Mouse (Mus musculus): ENCODE data around the gene Fam196b.

Gene Fam196b

GRCm38 (mm10) chr11:34314534-34315379 lies at the start of gene Fam196b:
Gene Fam196b (plus strand): TSS chr11:34314822.
- DNase-seq: peak; percentile 42

DNA sequence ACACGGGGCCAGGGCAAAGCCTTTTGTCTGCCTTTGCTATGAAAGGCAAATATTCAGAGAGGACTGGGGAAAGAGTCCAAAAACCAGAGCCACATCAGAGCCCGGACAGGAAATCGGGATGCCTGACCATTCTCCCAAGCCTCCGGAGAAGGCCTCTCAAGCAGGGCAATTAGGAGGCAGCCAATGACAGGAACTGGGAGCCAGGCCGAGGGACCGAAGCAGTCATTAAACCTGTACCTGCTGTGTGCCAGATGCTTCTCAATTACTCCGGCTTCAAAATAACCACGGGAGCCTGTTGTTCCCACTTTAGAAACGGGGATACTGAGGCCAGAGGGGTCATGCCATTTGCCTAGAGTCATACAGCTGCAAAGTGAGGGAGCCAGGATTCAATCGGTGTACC lies 42.6 kb upstream of the Fam196b start:
- DNase-seq: peak; percentile 31

- no peak for DNase-seq
Measured at GRCm38 (mm10) chr11:34275941-34276340, 38.7 kb upstream of the Fam196b start.

- peak; percentile 11 for DNase-seq
Measured at GRCm38 (mm10) chr11:34276363-34277046, 38.1 kb upstream of the Fam196b start.

DNA sequence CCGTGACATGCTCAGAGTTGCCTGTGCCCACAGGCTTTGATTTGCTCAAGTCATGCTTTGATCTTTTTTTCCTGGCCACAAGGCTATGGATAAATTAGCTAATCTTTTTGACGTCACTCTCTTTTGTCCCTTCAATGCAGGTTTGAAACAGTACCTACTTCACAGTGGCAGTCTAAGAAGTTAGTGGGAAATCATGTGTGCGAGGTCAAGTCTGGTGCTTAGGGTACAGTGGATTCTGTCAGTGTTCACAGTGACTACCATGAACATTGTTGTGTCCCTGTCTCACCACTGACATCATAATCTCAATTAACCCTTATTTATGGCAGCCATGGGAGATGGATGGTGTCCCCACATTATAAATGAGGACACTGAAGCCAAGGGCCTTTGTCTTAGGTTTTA lies 37.6 kb upstream of the Fam196b start:
- no peak for DNase-seq

GRCm38 (mm10) chr11:34284124-34284808 lies 30.4 kb upstream of the Fam196b start:
- DNase-seq: no peak

- no peak for DNase-seq
Measured at GRCm38 (mm10) chr11:34290265-34290664, 24.4 kb upstream of the Fam196b start.

- no peak for DNase-seq
Measured at GRCm38 (mm10) chr11:34290708-34291107, 23.9 kb upstream of the Fam196b start.

- DNase-seq: no peak
Measured at GRCm38 (mm10) chr11:34291304-34291703, 23.3 kb upstream of the Fam196b start.

DNA sequence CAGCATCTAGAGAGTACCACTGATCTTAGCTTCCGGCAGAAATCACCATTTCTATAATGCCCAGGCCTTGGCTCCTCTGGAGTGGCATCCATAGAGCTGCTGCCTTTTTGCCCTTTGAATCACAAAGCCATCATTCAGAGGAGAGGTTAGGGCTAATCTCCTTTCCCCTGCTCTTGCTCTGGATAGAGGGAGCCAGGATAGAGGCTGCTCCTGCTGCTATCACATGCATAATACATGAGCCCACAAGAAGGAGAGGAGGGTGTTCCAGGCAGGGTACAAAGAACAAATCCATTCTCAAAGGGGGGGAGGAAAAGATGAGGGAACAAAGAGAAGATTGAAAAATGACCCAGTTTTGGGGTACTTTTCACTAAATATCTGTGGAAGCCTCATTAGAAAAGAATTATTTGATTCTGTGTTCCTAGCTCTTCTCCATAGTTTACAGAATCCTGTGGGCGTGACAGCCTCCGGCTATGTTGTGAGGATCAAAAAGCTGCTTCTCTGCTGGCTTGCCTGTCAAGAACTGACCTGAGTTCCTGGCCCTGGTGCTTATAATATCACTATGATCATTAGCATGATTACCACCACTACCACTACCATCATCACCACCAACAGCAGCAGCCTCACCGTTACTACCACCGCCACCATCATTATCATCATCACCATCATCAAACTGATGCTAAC lies 16.8 kb upstream of the Fam196b start:
- DNase-seq: no peak

GRCm38 (mm10) chr11:34299550-34299949 lies 15.1 kb upstream of the Fam196b start:
- no peak for DNase-seq

DNA sequence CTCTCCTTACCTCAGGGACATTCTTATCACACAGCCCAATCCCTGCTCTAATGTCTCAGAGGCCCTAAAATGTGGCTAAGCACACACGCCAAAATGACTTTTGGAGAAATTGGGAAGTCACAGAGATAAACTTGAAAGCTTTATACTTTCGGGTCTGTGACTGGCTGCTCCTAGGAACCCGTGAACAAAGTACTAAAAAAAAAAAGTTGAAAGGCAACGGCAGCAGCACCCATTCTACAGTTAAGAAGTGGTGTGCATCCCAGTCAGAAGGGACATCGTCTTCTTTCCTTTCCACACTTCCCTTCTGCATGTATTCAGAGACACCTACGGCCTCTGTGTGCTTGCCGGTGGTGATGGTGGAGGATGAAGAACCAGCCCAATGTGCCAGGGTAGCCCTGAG lies 14.6 kb upstream of the Fam196b start:
- DNase-seq: no peak

DNA sequence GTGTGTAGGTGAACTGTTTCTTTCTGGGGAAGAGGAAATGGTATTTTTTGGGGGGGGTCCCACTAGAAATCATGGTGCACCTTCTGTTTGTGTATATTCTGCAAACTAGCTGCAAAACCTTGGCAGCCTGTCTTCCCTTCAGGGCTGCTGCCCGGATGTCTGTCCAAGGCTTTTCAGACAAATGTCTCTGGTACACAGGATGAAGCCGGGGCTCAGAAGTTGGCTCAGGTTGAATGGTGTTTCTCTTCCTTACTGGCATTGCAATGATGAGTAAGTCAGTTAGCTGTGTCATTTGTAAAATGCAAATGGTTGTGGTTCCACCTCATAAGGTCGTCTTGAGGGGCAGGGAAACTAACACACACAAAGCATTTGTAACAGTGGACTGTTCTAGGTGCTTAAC lies 8.4 kb upstream of the Fam196b start:
- no peak for DNase-seq

DNA sequence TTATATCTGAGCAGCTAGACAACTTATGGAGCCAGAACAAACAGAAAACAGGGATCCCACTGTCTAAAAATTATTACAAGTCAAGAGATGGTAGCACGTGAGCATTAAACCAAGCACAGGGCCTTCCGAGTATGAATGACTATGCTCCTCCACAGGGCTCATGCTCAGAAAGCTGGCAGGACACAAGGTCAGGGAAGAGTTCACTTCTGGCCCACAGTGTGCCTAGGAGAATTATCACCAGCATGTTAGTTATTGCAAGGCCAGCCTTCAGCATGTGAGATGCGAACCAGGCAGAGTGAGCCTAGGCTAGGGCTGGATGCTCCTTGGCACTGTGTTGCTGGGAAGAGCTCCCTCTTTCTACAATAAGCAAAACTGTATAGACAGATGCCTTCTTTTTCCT lies 5.9 kb upstream of the Fam196b start:
- DNase-seq: no peak

DNA sequence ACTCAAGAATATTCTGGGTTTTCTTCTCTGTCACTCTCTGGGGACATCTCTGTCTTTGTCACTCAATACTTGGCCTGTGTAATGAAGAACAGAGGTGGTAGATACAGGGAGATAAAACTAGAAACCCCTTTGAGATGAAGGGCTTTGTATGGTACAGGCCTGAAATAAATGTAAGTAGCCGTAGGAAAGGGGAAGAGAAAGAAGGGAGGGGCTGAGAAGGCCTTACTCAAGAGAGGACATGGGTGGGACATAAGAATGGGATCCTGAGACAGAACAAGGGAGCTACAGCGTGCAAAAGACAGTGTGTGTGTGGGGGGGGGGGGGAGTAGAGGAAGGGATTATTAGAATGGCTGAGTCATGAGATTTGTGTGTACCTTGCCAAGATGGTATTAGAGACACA lies 5.3 kb upstream of the Fam196b start:
- DNase-seq: no peak

GRCm38 (mm10) chr11:34311717-34312116 lies 2.9 kb upstream of the Fam196b start:
- no peak for DNase-seq

GRCm38 (mm10) chr11:34312208-34312607 lies 2.4 kb upstream of the Fam196b start:
- no peak for DNase-seq

DNA sequence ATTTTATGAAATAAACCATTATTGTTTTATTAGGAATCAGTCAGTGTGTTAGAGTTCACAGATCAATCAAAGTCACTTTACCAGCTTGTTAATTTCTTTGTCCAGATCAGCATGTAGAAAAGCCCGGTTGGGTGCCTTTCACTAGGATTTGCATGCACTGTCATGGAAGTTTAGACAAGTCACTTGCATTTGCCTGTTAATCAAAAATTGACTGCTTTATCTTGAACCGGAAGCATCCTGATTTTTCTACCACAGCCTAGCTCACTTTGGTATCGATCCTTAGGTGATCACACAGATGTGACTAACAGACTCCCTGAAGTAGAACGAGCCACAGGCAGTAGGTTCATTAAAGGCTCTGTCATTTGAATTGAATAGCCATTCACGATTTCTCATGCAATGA lies 761 bp downstream of the Fam196b start:
- DNase-seq: no peak

DNA sequence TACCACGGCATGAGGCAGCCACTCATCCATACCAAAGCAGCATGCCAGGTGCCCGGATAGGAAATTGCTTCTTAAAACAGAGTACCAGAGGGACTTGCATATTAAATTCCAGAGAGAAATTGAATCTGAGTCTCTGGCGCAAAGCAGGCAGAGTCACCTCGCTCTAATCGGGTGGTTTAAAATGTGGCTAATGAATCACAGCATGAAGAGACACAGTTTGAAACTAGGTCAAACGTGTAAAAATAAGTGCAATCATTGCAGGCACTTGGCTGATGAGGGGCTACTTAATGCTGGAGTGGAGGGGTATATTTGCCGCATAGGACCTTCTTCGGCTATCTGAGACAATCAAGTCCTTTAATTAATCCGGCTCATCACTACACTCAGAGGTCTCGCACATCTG lies 1.6 kb downstream of the Fam196b start:
- DNase-seq: no peak

- peak; percentile 37 for DNase-seq
Measured at GRCm38 (mm10) chr11:34317001-34317400, 2.4 kb downstream of the Fam196b start.

DNA sequence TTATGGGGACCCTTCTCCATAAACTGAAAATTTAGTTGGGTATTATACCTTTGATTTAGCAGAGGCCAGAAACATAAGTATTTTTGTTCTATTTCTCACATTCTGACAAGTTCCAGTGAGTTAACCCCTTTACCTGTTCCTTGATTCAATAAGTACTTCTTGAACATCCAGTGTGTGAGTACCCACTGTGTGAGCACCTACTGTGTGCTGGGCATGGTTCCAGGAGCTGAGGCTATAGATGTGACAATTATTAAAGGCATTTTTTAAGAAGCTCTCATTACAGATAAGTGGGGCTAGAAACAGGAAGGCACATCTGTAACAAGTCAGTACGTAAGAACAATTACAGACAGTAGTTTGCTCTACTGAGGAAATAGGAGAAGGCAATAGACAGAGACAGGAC lies 4.7 kb downstream of the Fam196b start:
- no peak for DNase-seq

DNA sequence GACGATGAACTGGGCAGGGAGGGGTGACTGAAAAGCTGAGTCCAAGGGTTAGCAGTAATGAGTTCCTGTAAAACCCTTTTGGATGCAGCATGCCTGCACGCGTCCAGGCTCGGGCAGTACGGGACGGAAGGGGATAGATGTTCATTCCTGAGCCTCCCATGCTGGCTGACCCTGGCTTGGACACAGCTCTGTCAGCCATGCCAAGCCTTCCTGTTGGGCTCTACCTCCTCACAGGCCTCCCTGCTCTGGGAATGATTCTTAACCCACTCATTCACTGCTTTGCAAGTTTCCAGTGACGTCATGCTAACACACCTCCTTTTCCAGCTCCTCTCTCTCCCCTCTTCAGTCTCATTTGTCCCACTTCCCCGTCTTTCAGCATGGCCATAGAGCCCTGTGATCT lies 9.0 kb downstream of the Fam196b start:
- DNase-seq: no peak

GRCm38 (mm10) chr11:34332344-34333031 lies 17.9 kb downstream of the Fam196b start:
- DNase-seq: no peak
